Mouse (Mus musculus) C2C12 (cell line): ENCODE data around the gene Prm1.

Source experiments
- CEBPB ChIP-seq: IDR thresholded peaks from one replicate; pipeline ENCODE4 v1.6.1; 2011; ENCODE audit warnings: low read depth, mild to moderate bottlenecking, control low read depth, moderate library complexity
- CTCF ChIP-seq: IDR thresholded peaks from one replicate; pipeline ENCODE4 v1.5.1; 2011; ENCODE audit not compliant: control insufficient read depth, insufficient read depth, insufficient read length
- FOSL1 ChIP-seq: IDR thresholded peaks from one replicate; pipeline ENCODE4 v1.8.0; 2011; ENCODE audit warnings: mild to moderate bottlenecking, low read length; ENCODE audit not compliant: poor library complexity, insufficient read depth, severe bottlenecking
- MAX ChIP-seq: IDR thresholded peaks from one replicate; pipeline ENCODE4 v1.6.1; 2011; ENCODE audit warnings: mild to moderate bottlenecking, control low read depth
- MYOG ChIP-seq: IDR thresholded peaks from one replicate; pipeline ENCODE4 v1.6.1; 2011; ENCODE audit not compliant: control insufficient read depth, insufficient read length; ENCODE audit errors: extremely low read depth

- TF ChIP-seq CEBPB (no peak), CTCF (no peak), MAX (no peak), MYOG (no peak), FOSL1 (no peak)
Observed at GRCm38 (mm10) chr16:10812865-10813371, 7.3 kb upstream of the Prm1 start, which contains the start of gene Gm11172.
